Mouse (Mus musculus) testis, postnatal 10 days (tissue): Measurements from ENCODE around the gene Myo16.

Source experiments
- DNase-seq: peaks from one replicate; pipeline ENCODE4 v3.0.0; 2021; ENCODE audit warnings: low spot score

Gene Myo16

DNA sequence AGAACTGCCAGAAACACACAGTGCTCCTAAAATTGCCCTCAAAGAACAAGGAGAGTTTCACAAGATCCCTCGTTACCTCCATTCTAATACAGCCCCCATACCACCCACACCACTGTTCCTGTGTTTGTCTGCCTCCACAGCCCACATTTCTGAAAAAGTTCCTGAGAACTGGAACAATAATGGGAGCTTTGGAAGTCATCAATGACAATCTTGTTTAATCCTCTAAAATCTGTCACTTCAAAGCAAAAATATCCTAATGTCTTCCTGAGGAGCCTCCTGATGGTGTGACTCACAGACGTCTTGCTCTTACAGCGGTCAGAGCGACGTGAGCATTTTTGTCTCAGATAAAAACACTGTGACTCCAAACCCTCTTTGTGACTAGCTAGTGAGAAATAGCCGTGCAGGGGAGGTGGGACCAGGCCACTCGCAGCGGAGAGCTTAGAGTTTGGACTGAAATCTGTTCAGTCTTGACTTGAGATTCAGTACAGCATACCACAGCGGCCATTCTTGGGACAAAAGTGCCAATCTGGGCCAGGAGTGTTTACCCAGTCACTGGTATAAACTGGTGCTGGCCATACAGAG lies 394.4 kb downstream of the Myo16 start:
- no peak for DNase-seq

DNA sequence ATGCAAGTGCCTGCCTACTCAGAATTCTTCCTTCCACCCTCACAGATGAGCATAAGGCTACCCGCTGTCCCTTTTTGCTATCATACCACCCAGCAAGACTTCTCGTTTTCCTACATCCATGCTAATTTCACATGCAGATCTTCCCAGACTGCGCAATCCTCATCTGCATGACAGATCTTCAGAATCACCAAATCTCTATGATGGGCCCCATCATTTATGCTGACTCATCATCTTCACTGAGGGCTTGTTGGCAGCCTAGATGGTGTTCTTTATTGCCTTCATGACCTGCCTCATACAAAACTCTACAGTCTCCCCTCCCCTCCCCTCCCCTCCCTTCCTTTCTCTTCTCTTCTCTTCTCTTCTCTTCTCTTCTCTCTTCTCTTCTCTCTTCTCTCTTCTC lies 395.7 kb downstream of the Myo16 start:
- DNase-seq: no peak

DNA sequence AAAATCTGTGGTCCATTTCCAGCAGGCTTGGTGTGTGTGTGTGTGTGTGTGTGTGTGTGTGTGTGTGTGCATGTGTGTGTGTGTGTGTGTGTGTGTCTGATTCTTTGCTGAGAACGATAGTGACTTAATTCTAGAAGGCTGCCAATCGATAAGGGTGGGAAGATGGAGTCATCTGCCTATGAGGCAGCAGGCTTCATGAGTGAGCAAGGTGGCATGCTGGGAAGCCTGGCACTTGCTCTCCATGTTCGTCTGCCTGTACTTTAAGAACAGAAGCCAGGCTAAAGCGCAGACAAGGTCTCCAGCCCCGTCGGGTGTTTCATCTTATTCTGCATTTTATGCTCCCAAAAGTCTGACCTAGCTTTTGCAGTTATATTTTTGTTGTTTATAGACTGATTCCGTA lies 404.2 kb downstream of the Myo16 start:
- DNase-seq: no peak

DNA sequence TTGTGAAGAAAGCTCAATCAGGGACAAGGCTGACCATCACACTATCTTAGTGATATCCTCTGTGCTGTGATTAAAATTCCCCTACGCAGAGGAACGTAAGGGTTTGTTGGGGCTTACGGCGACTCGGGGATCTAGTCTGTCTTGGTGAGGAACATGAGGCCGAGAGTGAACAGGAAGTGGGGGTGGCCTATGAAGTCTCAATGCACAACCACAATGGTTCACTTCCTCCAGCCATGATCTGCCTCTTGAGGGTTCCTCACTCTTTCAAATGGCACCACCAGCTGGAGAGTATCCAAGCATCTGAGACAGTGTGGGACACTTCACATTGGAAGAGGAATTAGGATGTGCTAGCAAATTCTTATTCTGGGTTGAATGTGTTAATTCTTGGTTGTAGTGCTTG lies 405.8 kb downstream of the Myo16 start:
- DNase-seq: no peak

DNA sequence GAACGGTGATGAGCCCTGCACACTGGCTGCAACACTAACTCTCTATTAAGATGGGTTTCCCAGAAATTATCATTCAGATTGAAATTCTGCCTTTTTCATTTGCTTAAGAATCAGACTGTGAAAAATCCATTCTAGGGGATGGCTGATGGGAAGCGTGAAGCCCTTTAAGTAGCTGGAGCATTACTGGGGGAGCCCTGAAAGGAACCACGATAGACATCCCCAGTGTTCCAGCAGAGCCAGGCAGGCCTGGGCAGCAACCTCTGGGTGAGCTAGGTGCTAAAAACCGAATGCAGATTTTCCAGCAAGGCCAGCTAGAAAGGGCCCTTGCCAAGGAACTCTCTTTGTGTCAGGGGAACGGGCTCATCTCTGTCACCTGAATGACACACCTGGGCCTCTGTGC lies 407.9 kb downstream of the Myo16 start:
- DNase-seq: no peak

DNA sequence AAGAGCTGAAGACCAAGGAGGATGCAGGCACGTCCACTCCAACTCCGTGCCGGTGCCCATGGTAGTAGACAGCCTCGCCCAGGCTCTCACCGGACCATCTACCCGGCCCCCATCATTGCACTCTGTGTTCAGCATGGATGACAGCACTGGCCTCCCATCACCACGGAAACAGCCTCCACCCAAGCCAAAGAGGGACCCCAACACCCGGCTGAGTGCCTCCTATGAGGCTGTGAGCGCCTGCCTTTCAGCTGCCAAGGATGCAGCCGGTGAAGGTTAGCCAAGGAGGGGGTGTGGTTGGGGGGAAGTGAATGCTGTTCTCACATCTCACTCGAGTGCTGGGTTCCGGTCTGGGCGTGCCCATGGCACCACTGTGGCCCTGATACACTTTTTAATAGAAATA lies 408.3 kb downstream of the Myo16 start:
- no peak for DNase-seq

DNA sequence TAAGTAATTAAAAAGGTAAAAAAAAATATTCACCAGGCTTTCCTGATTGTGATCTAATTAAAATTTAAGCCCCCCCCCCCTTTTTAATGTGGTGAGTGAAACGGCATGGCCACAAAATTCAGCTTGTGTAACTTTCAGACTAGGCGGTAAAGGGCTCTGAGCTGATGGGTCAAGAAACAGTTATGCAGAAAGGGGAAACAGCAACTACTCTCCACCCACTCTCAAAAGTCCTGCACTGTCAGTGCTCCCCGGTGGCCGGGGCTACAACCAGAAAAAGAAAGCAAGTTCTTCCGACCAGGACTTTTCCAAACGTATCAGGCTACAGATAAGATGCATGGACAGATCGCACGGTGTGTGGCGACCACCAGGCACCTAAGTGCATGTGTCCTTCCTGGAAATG lies 408.9 kb downstream of the Myo16 start:
- DNase-seq: no peak

DNA sequence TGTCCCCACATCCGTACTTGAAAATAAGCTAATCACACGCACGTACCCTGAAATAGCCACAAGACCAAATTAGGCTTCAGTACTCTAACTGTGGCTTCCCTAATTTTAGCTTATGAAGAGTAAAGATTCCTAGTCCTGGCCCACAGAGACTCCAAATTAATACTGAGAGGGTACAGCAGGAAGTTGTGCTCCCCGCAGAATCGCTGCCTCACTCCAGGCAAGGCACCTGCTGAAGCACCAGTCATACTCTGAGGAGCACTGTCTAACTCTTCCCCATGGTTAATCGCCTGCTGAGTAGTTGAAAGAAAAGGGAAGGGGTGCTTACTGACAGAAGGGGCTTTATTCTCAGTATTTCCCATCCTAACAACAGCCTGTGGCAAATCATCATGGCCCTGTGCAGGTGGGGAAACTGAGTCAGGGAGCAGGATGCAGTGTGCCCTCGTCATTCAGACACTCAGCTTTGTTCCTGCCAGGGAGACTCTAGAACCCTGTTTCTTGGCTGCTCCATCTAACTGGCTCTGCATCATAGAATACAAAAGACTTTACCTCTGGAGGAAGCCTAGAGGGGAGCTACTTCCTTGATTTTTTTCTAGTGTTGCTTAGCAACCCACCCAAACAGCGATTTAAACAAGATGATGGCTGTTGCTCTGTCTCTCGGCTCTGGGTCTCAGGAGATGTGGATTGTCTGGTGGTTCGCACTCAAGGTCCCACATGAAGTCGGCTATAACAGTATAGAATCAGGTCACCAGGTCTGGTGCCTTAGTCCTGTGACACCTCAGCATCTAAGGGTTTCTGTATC lies 411.7 kb downstream of the Myo16 start:
- no peak for DNase-seq

DNA sequence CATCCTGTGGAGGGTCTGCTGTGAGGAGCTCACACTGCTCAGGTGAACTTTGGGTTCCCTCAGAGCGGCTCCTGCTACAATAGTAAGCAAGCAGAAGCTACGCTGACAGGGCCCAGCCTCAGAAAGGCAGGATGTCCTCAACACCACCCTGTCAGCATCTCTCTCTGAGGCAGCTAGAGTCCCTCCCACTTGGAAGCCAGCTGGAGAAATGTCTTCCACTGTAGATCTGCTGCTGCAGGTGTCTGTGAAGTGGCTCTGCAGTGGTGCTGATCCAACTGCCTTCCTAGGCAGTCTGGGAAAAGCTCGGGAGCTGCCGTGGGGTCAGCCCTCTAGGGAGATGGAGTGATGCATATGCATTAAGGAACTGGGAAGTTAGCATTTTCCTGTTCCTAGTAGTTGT lies 414.7 kb downstream of the Myo16 start:
- DNase-seq: no peak

DNA sequence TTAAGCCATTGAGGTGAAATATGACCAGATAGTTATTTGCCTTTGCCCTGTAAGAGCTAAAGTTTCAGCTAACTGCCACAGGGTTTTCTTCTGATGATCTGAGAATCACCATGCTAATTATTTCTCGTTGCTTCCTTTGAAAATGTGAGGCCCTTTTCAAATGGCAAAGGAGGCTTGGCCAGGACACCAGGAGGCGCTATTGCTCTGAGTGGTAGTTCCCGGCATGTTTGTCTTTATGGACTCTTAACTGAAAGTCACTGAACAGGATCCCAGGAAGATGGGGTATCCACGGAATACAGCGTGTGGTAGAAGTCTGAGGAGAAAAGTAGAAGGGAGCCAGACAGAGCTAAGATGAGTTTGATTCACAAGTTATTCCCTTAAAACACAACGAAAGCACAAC lies 420.4 kb downstream of the Myo16 start:
- peak; percentile 94 for DNase-seq

DNA sequence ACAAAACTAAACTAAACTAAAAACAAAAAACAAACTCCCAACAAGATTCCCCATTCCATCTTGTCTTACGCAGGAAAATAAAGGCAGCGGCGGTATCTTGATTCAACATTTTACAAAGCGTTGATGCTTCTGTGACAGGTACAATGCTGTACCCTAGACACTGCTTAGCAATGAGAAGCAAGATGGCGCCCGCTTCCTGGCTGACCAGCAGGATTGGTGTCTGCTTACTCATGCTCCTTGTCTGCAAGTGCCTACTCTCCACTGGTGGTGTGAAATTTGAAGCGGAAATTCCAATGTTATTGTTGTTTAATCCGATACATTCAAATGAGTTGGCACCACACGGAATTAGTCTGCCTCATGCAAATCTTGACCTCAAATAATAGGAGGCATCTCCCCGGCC lies 421.5 kb downstream of the Myo16 start:
- no peak for DNase-seq

DNA sequence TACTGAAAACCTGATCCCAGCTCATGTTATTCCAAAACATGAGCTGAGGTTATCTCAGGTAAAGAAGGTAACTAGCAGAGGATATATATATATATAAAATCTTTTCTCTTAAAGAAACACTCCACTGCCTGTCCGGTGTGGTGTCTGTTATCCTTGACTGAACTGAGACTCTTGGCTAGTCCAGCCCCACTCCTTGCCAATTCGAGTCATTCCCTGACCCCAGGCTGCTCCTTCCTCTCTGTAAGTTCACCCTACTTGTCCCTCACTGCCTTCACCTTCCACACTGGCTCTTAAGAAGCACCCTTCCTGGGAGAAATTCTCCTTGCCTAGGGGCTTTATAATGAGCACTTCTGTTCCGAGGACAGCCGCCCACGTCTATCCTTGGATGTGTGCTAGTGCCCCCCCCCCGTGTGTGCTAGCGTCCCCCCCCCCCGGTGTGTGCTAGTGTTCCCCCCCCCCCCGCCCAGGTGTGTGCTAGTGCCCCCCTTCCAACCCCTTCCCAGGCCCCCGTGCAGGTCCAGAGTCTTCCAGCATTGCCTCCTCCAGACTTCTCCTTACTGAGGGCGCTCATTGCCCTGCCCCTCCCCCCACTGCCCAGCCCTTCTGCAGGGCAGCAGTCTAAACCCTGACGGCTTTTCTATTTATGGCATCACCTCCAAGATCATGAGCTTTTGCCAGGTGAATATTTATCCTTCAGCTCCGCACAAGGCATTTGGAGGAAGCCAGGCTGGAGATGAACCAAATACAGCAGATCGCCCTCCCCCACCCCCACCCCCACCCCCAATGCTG lies 433.4 kb downstream of the Myo16 start:
- peak; percentile 64 for DNase-seq

DNA sequence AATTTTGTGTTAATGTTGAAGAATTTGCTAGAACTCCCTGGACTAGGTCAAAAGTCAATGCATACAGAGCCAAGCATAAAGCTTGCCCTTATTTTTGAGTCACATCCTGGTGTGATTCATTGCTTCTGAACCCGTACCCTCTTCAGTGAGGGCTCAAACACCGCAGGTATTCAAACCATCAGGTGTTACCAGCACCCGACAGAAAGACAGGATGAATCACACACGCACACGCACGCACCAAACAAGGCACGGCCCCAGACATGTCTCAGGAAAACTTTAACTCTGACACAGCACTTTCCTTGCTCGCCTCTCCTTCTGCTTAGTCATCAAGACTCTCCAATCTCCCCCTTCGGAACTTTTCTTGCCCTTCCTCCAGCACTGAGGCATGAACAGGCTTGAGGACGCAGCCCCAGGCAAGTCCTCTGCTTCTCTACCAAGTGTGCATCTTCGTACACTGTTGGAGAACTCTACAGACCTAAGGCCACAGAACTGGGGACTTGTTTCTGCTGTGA lies 435.8 kb downstream of the Myo16 start:
- no peak for DNase-seq

DNA sequence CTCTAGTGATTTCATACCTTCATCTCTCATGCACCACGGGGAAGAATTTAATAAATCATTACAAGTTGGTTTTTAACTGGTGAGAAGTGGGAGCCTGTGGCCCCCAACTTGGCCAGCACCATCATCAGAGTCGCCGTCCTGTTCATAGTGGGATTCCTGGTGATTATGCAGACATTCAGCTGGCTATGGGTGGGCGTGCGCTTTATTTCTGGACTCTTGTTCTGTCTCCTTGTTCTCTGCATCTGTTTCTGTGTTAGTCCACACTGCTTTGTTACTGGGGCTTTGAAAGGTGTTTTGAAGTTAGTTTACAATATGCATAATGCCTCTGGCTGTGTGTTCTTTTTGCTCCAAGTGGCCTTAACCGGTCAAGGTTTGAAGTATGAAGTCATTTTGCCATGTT lies 439.2 kb downstream of the Myo16 start:
- no peak for DNase-seq

DNA sequence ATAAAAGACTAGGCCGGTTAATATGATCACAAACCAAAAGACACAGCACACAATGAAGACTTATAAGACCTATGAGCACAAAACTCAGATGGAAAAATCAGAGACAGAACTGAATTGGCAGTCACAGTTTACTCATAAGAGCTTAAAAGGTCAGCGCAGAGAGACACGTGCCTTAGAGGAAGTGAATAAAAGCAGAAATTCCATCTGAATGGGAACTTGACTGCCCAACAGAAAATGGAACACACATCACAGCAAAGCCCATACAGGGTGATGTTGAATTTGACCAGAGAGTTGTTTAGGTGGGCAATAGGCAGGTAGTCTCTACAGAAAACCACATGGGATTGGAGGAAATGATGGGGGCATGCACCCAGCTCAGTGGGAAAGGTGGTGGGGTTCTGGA lies 442.6 kb downstream of the Myo16 start:
- no peak for DNase-seq

DNA sequence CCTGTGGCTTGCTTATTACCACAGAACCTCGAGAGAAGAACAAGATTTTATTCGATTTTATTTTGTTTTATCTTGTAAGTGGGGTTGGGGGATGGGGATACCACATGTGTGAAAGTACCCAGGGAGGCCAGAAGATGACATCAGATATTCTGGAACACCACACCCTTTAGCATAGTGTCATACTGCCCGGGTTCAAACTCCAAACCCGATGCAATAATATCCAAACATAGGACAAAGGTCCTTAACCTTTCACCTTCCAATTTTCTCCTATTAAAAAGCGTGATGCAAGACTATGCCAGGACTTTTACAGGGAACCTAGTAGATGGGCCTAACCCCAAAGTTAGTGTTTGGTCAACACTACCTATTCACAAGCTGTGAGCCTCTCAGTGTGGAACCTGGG lies 443.9 kb downstream of the Myo16 start:
- DNase-seq: no peak

DNA sequence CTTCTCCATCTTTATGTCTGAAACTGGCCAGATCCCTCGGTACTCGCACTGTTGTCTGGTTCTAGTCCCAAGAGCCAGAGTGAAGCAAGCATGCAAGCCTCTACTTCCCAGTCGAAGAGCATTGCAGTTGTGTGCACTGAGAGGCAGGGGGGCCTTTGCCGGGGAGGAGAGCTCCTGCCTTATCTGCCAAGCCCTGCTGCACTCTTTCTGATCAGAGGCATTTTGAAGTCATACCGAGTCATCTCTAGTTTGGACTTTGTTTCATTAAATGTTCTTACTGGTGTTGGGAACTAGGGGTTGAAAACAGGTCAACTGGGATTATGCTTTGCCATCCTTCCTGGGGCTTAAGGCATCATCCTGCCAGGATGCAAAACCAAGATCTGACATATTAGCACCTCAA lies 445.2 kb downstream of the Myo16 start:
- no peak for DNase-seq

DNA sequence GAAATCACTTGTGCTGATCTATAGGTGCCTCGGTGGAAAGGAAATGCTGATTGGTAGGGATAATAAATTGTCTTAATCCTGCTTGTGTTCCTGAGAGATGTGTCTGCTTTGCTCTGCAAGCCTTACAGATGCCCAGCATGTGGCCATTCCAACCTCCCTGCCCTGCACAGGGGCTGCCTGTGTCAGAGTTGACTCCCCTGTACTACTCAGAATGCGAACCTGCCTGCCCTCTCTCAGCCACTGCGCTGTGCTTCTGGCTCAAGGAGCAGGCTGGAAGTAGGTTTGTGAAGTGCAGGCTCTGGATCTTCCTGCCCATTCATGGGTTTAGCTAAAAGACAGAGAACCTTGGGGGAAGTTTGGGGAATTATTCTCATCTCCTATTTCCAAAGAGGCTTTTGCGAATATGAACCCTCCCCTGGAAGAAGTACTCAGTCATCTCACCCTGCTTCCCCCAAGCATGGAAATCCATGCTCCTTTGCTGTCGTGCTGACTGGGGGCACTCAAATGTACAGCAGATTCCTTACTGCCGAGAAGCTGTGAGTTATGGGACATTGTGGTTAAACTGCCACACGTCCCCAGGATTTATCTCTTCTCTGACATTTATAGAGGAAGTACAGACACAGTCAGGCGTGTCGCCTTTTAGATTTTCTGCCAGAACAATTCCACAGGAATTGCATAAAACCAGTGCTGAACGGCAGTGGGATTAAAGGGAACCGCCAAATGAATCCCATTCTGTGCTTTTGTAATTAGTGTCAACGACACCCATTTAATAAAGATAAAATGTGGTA lies 452.5 kb downstream of the Myo16 start:
- DNase-seq: no peak

DNA sequence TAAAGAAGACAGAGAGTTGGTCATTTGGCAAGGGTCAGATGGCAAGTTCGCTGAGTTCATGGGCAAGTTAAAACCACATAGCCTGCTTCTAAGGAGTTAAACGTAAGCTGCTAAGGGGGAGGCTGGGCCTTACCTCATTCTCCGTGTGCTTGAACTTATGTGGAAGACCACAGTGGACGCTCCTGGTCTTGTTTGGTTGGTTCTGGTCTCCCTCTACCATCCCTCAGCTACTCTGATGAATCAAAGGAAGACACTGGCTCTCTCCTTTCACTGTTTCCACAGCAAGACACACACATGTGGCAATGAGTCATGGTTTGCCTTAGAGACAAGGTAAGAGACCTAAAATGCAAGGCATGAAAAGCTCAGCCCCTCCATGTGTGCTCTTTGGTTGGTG lies 453.1 kb downstream of the Myo16 start:
- DNase-seq: no peak

DNA sequence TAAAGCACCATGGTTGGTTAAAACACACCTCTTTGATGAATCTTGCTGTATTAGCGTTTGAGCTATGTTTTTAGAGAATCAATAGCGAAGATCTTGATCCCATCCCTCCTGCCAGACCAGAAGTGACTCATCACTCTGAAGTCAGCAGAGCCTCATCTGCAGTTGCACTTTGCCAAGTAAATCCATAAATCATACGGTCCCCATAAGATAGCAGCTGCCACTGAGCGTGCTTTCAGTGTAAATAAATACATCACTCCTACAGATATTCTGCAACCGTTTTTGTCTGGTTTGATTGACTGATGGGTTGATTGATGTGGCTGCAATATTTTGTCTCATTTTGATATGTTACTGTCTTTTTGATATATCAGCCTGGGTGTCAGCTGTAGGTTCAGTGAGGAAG lies 457.9 kb downstream of the Myo16 start:
- no peak for DNase-seq

DNA sequence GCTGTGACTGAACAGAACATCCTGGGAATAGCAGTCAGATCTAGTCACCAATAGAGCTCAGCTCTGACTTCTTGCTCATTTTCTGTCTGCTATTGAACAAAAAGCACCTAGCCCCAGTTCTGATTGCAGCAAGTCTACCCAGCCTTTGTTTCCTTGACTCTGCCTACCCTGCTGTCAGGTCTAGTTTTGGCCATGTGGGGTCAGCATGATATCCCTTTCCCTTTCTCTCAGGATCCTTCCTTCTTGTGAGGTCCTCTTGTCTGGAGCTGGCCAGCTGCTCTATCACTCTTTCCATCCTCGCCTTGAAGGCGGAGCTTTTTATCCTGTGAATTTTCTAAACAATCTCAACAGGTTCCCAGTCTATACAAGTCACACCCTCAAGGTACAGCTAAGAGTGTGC lies 459.7 kb downstream of the Myo16 start:
- no peak for DNase-seq

DNA sequence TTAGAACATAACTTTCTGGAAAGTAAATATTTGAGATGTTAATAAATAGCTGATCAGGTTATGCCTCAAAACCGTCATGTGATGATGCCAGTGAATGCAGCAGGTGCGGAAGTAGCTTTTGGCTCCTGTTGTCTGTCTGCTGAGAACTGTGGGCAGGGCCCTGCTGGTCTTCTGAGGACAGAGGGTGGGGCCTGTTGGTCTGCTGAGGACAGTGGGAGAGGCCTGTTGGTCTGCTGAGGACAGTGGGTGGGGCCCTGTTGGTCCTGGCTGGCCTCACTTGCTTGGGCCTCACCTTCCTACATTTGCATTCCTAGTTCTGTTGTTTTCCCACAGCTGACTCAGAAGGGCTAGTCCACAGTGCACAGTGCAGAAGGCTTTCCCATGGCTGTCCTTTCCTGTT lies 466.0 kb downstream of the Myo16 start:
- DNase-seq: no peak
